Mouse (Mus musculus): ENCODE results near the gene Hoxa7. TPM values are rescaled to one million over a fixed set of nuclear protein-coding genes. Genes with fewer than 3 reads are reported as not detected.

The Hoxa7 gene
- total RNA-seq, 2 experiments from 2014 or later, result 0.40 to 0.41 TPM

GRCm38 (mm10) chr6:52183311-52184080, 38.2 kb downstream of the Hoxa7 start:
- no peak for DNase-seq
- intact Hi-C loops (cut with DNase I), result no loop called here

- intact Hi-C loops (cut with DNase I), result no loop called here
- no peak for DNase-seq
Measured at GRCm38 (mm10) chr6:52182793-52183192, 38.9 kb downstream of the Hoxa7 start.

- DNase-seq, result no peak
Measured at GRCm38 (mm10) chr6:52182030-52182429, 39.6 kb downstream of the Hoxa7 start.

GRCm38 (mm10) chr6:52180726-52181125, 40.9 kb downstream of the Hoxa7 start:
- intact Hi-C loops (cut with DNase I), result no loop called here

More at GRCm38 (mm10) chr6:52182030-52182429, 39.6 kb downstream of the Hoxa7 start:
- intact Hi-C loops (cut with DNase I), result no loop called here

GRCm38 (mm10) chr6:52180213-52180710, 41.4 kb downstream of the Hoxa7 start:
- no peak for DNase-seq
- intact Hi-C loops (cut with DNase I), result no loop called here

More at GRCm38 (mm10) chr6:52180726-52181125, 40.9 kb downstream of the Hoxa7 start:
- DNase-seq, result no peak

- no peak for DNase-seq
Measured at GRCm38 (mm10) chr6:52179690-52180089, 42.0 kb downstream of the Hoxa7 start.

GRCm38 (mm10) chr6:52178918-52179665, 42.6 kb downstream of the Hoxa7 start:
- intact Hi-C loops (cut with DNase I), result no loop called here
- DNase-seq, result no peak

More at GRCm38 (mm10) chr6:52179690-52180089, 42.0 kb downstream of the Hoxa7 start:
- intact Hi-C loops (cut with DNase I), result no loop called here

GRCm38 (mm10) chr6:52177806-52178205, 43.8 kb downstream of the Hoxa7 start:
- intact Hi-C loops (cut with DNase I), result no loop called here
- no peak for DNase-seq

GRCm38 (mm10) chr6:52177061-52177735, 44.5 kb downstream of the Hoxa7 start, which contains the start of gene 5730596B20Rik:
5730596B20Rik (plus strand) TSS chr6:52177498.
- intact Hi-C loops (cut with DNase I), result no loop called here
- no peak for DNase-seq

GRCm38 (mm10) chr6:52176391-52176790, 45.3 kb downstream of the Hoxa7 start:
- no peak for DNase-seq
- intact Hi-C loops (cut with DNase I), result no loop called here

GRCm38 (mm10) chr6:52175864-52176263, 45.8 kb downstream of the Hoxa7 start:
- DNase-seq, result no peak
- intact Hi-C loops (cut with DNase I), result no loop called here

GRCm38 (mm10) chr6:52174968-52175751, 46.5 kb downstream of the Hoxa7 start:
- intact Hi-C loops (cut with DNase I), result no loop called here
- DNase-seq, result no peak

GRCm38 (mm10) chr6:52173648-52174047, 48.0 kb downstream of the Hoxa7 start:
- intact Hi-C loops (cut with DNase I), result no loop called here
- DNase-seq, result no peak

GRCm38 (mm10) chr6:52172501-52172900, 49.2 kb downstream of the Hoxa7 start:
- DNase-seq, result peak; percentile 64 to 69
- intact Hi-C loops (cut with DNase I), result no loop called here

GRCm38 (mm10) chr6:52171938-52172337, 49.7 kb downstream of the Hoxa7 start:
- DNase-seq, result no peak
- intact Hi-C loops (cut with DNase I), result no loop called here

GRCm38 (mm10) chr6:52171331-52171730, 50.3 kb downstream of the Hoxa7 start:
- DNase-seq, result no peak
- intact Hi-C loops (cut with DNase I), result no loop called here

GRCm38 (mm10) chr6:52170898-52171223, 50.8 kb downstream of the Hoxa7 start:
- intact Hi-C loops (cut with DNase I), result no loop called here

GRCm38 (mm10) chr6:52170166-52170897, 51.3 kb downstream of the Hoxa7 start:
- intact Hi-C loops (cut with DNase I), result no loop called here
- no peak for DNase-seq

More at GRCm38 (mm10) chr6:52170898-52171223, 50.8 kb downstream of the Hoxa7 start:
- no peak for DNase-seq

GRCm38 (mm10) chr6:52169499-52170165, 52.0 kb downstream of the Hoxa7 start:
- no peak for DNase-seq
- intact Hi-C loops (cut with DNase I), result no loop called here
